Mouse (Mus musculus): ENCODE measurements around the gene Cyp2d34. TPM values are rescaled to one million over a fixed set of nuclear protein-coding genes. Genes with fewer than 3 reads are reported as not detected.

Gene Cyp2d34
- total and polyA plus RNA-seq, 3 experiments: not detected

GRCm38 (mm10) chr15:82637130-82638075 is 16.7 kb upstream of the Cyp2d34 start (continued):
- no peak for TF ChIP-seq ZC3H11A (IDR thresholded peaks at IDR 0.05; ENCODE audit: low read depth, low read length)

GRCm38 (mm10) chr15:82634976-82635375 is 14.2 kb upstream of the Cyp2d34 start:
- Histone ChIP-seq H3K9ac (ENCODE audit: control insufficient read depth, low read depth, low read length, poor library complexity, severe bottlenecking) (no peak overlapping the region), H3K4me1 (ENCODE audit: control insufficient read depth in 1 of 2, insufficient read depth in 2 of 2, low read length in 2 of 2) (peaks cover 11 to 14% of the 10 kb centered on the region in 2 experiments), H3K9me3 (replicated peaks; ENCODE audit: insufficient read depth, low read length) (no peaks in the 10 kb centered on the region), H3K4me3 (ENCODE audit: control insufficient read depth in 1 of 2, insufficient read depth in 1 of 2, low read depth in 2 of 2, low read length in 2 of 2) (no peak overlapping the region), H3K27me3 (ENCODE audit: control insufficient read depth in 1 of 2, insufficient read depth in 2 of 2, low read length in 2 of 2) (no peaks in the 10 kb centered on the region; a peak in 1 of 4 replicates), H3K79me2 (ENCODE audit: control insufficient read depth, insufficient read depth, low read length, poor library complexity) (no peaks in the 10 kb centered on the region), H3K36me3 (ENCODE audit: control insufficient read depth in 1 of 2, insufficient read depth in 2 of 2, low read length in 2 of 2) (peaks cover 0 to 6% of the 10 kb centered on the region in 2 experiments; a peak in 2 of 4 replicates), H3K27ac (ENCODE audit: control insufficient read depth, low read depth, low read length) (no peak overlapping the region)
- DNase-seq (ENCODE audit: low read depth, low spot score): no peak
- TF ChIP-seq EP300 (IDR thresholded peaks at IDR 0.05; ENCODE audit: low read depth in 1 of 2, low read length in 2 of 2) (no peak), MEF2A (IDR thresholded peaks at IDR 0.05; ENCODE audit: extremely low read depth, insufficient replicate concordance, low read depth, low read length, poor library complexity, severe bottlenecking) (no peak), MAX (IDR thresholded peaks at IDR 0.05; ENCODE audit: low read length) (no peak)

GRCm38 (mm10) chr15:82621993-82622392 is 1.2 kb upstream of the Cyp2d34 start:
- no peak for DNase-seq (ENCODE audit: low read depth, low spot score)
- H3K27me3 ChIP-seq (ENCODE audit: control insufficient read depth in 1 of 2, insufficient read depth in 2 of 2, low read length in 2 of 2): no peaks in the 10 kb centered on the region; a peak in 1 of 4 replicates
- no peak overlapping the region for H3K4me3 ChIP-seq (ENCODE audit: control insufficient read depth in 1 of 2, insufficient read depth in 1 of 2, low read depth in 2 of 2, low read length in 2 of 2)
- no peaks in the 10 kb centered on the region for H3K79me2 ChIP-seq (ENCODE audit: control insufficient read depth, insufficient read depth, low read length, poor library complexity)
- no peak overlapping the region for H3K9ac ChIP-seq (ENCODE audit: control insufficient read depth, low read depth, low read length, poor library complexity, severe bottlenecking)
- H3K4me1 ChIP-seq (ENCODE audit: control insufficient read depth in 1 of 2, insufficient read depth in 2 of 2, low read length in 2 of 2): no peaks in the 10 kb centered on the region
- TF ChIP-seq USF1 (IDR thresholded peaks at IDR 0.05; ENCODE audit: low read depth, low read length): no peak
- no peak for TF ChIP-seq MAX (IDR thresholded peaks at IDR 0.05; ENCODE audit: low read length)
- no peak for TF ChIP-seq NELFE (IDR thresholded peaks at IDR 0.05; ENCODE audit: low read depth, low read length)
- no peak for TF ChIP-seq MXI1 (IDR thresholded peaks at IDR 0.05; ENCODE audit: low read depth, low read length)
- TF ChIP-seq ZNF384 (IDR thresholded peaks at IDR 0.05; ENCODE audit: low read depth, low read length): no peak
- TF ChIP-seq ZKSCAN1 (IDR thresholded peaks at IDR 0.05; ENCODE audit: low read depth, low read length): no peak
- TF ChIP-seq UBTF (IDR thresholded peaks at IDR 0.05; ENCODE audit: borderline replicate concordance, insufficient read depth, low read depth, low read length): no peak
- TF ChIP-seq CHD1 (IDR thresholded peaks at IDR 0.05; ENCODE audit: low read depth, low read length): no peak
- no peaks in the 10 kb centered on the region for H3K9me3 ChIP-seq (replicated peaks; ENCODE audit: insufficient read depth, low read length)
- H3K36me3 ChIP-seq (ENCODE audit: control insufficient read depth in 1 of 2, insufficient read depth in 2 of 2, low read length in 2 of 2): no peaks in the 10 kb centered on the region
- H3K27ac ChIP-seq (ENCODE audit: control insufficient read depth, low read depth, low read length): no peak overlapping the region
